Mouse (Mus musculus): ENCODE results near the gene Prelp.

GRCm38 (mm10) chr1:133913018-133913417 lies 8.2 kb downstream of the Prelp start:
- TF ChIP-seq EP300 (IDR thresholded peaks at IDR 0.05; ENCODE audit: low read depth) (no peak), CTCF (IDR thresholded peaks at IDR 0.05; ENCODE audit: low read depth) (no peak)

Measured in liver, postnatal 0 days (tissue).